Mouse (Mus musculus) heart, postnatal 0 days (tissue): ENCODE data around the gene C2cd2. TPM values are rescaled to one million over a fixed set of nuclear protein-coding genes. Genes with fewer than 3 reads are reported as not detected.
"Not testable (repeated sequence)": the region's sequence is repeated elsewhere in the genome, so short reads cannot be mapped to it uniquely, and the experiment has no call there.

Experiments used
- ATAC-seq: fragments of 200-750 bp; cut with Nextera tagmentation; 2 replicates; pipeline ENCODE4 v1.8.0; 2017; ENCODE audit warnings: low read depth, moderate number of reproducible peaks, moderate library complexity; ENCODE audit not compliant: insufficient read depth
- DNase-seq: peaks from one replicate; pipeline ENCODE4 v3.0.0-alpha.2; 2016; ENCODE audit warnings: low spot score
- H3K27ac ChIP-seq: fragments of 300-500 bp; sonication (generic); 2 replicates; pipeline ENCODE4 v1.5.1; 2014; ENCODE audit warnings: low read depth, mild to moderate bottlenecking
- H3K27me3 ChIP-seq: fragments of 300-500 bp; sonication (generic); 2 replicates; pipeline ENCODE4 v1.6.1; 2014; ENCODE audit warnings: low read length, mixed read lengths; ENCODE audit not compliant: control insufficient read depth, insufficient read depth
- H3K36me3 ChIP-seq: fragments of 300-500 bp; sonication (generic); replicated peaks from 2 replicates; pipeline ENCODE4 v1.6.1; 2014; ENCODE audit warnings: low read length, mixed read lengths; ENCODE audit not compliant: control insufficient read depth, insufficient read depth
- H3K4me1 ChIP-seq: fragments of 300-500 bp; sonication (generic); 2 replicates; pipeline ENCODE4 v1.6.1; 2014; ENCODE audit warnings: antibody characterized with exemption; ENCODE audit not compliant: control insufficient read depth, insufficient read depth
- H3K4me2 ChIP-seq: fragments of 300-500 bp; sonication (generic); 2 replicates; pipeline ENCODE4 v1.6.1; 2014; ENCODE audit warnings: low read depth, mild to moderate bottlenecking, low read length, moderate library complexity
- H3K4me3 ChIP-seq: fragments of 300-500 bp; sonication (generic); 2 replicates; pipeline ENCODE4 v1.5.1; 2014; ENCODE audit warnings: low read depth, low read length
- H3K9ac ChIP-seq: fragments of 300-500 bp; sonication (generic); replicated peaks from 2 replicates; pipeline ENCODE4 v1.6.1; 2014; ENCODE audit warnings: low read depth, low read length, mixed read lengths
- H3K9me3 ChIP-seq: fragments of 300-500 bp; sonication (generic); replicated peaks from 2 replicates; pipeline ENCODE4 v1.6.1; 2016; ENCODE audit warnings: low read length; ENCODE audit not compliant: control insufficient read depth
- CTCF ChIP-seq: IDR thresholded peaks from 2 replicates; pipeline ENCODE4 v1.5.1; 2016; ENCODE audit warnings: antibody characterized with exemption, control low read depth, low read depth
- EP300 ChIP-seq: IDR thresholded peaks from 2 replicates; pipeline ENCODE4 v1.6.1; 2016; ENCODE audit warnings: antibody characterized with exemption, low read depth
- WGBS: fragments of 180-500 bp; shearing (Covaris S2); extraction: QIAGEN DNeasy Blood & Tissue Kit; methylation state at CpG from one replicate; pipeline ENCODE4 v1.1.7; 2014; 5-methylcytosine and 5-hydroxymethylcytosine counted together
- polyA plus RNA-seq: library from polyadenylated mRNA; unstranded; fragments of >200 nt; fragmentation: Nextera tagmentation; extraction: Ambion mirVana; gene quantifications from 2 replicates; pipeline ENCODE4 v1.2.1, GENCODE M21; 2015
- total RNA-seq: library from RNA; depleted of rRNA; stranded (reverse); fragments of >200 nt; gene quantifications from 2 replicates; pipeline ENCODE4 v1.2.3, GENCODE M21; 2014; ENCODE audit warnings: low replicate concordance

Gene C2cd2
- total and polyA plus RNA-seq, 2 experiments from 2014 or later, result 9.2 to 12.7 TPM

- H3K27ac ChIP-seq, result no peak overlapping the region
- peaks cover 4% of the 10 kb centered on the region; the same call in 1 of the 2 replicates for H3K27me3 ChIP-seq
- no peaks in the 10 kb centered on the region for H3K9me3 ChIP-seq
- H3K4me2 ChIP-seq, result no peak overlapping the region
- 72% methylated on average over 2 of the region's 2 CpGs for WGBS
- H3K9ac ChIP-seq, result no peak overlapping the region
- TF ChIP-seq EP300, result no peak
- no peak for TF ChIP-seq CTCF
- peaks cover 44% of the 10 kb centered on the region for H3K36me3 ChIP-seq
- no peak overlapping the region for H3K4me3 ChIP-seq
- DNase-seq, result no peak
- H3K4me1 ChIP-seq, result peaks cover 19% of the 10 kb centered on the region
- no peak for ATAC-seq
Measured at GRCm38 (mm10) chr16:97953300-97953699, 9.1 kb downstream of the C2cd2 start.

- no peak overlapping the region for H3K4me2 ChIP-seq
- no peaks in the 10 kb centered on the region for H3K9me3 ChIP-seq
- H3K9ac ChIP-seq, result no peak overlapping the region
- no peak for DNase-seq
- 62% methylated on average over 9 of the region's 9 CpGs for WGBS
- no peak overlapping the region for H3K4me3 ChIP-seq
- H3K27me3 ChIP-seq, result peaks cover 4% of the 10 kb centered on the region; the same call in 1 of the 2 replicates
- peaks cover 14% of the 10 kb centered on the region for H3K4me1 ChIP-seq
- no peak for TF ChIP-seq CTCF
- no peak for TF ChIP-seq EP300
- no peak for ATAC-seq
- H3K36me3 ChIP-seq, result peaks cover 44% of the 10 kb centered on the region
- H3K27ac ChIP-seq, result no peak overlapping the region
Measured at GRCm38 (mm10) chr16:97952801-97953200, 9.6 kb downstream of the C2cd2 start.

GRCm38 (mm10) chr16:97952371-97952770 is 10.0 kb downstream of the C2cd2 start:
- peaks cover 4% of the 10 kb centered on the region; the same call in 1 of the 2 replicates for H3K27me3 ChIP-seq
- peaks cover 13% of the 10 kb centered on the region for H3K4me1 ChIP-seq
- ATAC-seq, result no peak
- no peak overlapping the region for H3K9ac ChIP-seq
- H3K9me3 ChIP-seq, result no peaks in the 10 kb centered on the region
- no peak for DNase-seq
- H3K36me3 ChIP-seq, result peaks cover 44% of the 10 kb centered on the region
- WGBS, result 88% methylated on average over 4 of the region's 4 CpGs
- H3K4me2 ChIP-seq, result no peak overlapping the region
- H3K4me3 ChIP-seq, result no peak overlapping the region
- TF ChIP-seq EP300 (no peak), CTCF (no peak)
- H3K27ac ChIP-seq, result no peak overlapping the region

GRCm38 (mm10) chr16:97950061-97950460 is 12.3 kb downstream of the C2cd2 start:
- ATAC-seq (no peak), DNase-seq (no peak)
- Histone ChIP-seq H3K4me2 (no peak overlapping the region), H3K27me3 (peaks cover 4% of the 10 kb centered on the region; the same call in 1 of the 2 replicates), H3K4me3 (no peak overlapping the region), H3K9me3 (no peaks in the 10 kb centered on the region), H3K4me1 (0 out of 2 replicates have a peak, but pooled peaks cover 2% of the 10 kb centered on the region), H3K36me3 (peaks cover 40% of the 10 kb centered on the region), H3K9ac (no peak overlapping the region), H3K27ac (no peak overlapping the region)
- WGBS, result 89% methylated on average over 8 of the region's 8 CpGs
- no peak for TF ChIP-seq EP300
- TF ChIP-seq CTCF, result no peak

GRCm38 (mm10) chr16:97948836-97949235 is 13.6 kb downstream of the C2cd2 start:
- ATAC-seq (no peak), DNase-seq (no peak)
- Histone ChIP-seq H3K9me3 (no peaks in the 10 kb centered on the region), H3K27ac (no peak overlapping the region), H3K4me1 (0 out of 2 replicates have a peak, but pooled peaks cover 2% of the 10 kb centered on the region), H3K9ac (no peak overlapping the region), H3K4me2 (no peak overlapping the region), H3K27me3 (peaks cover 4% of the 10 kb centered on the region; the same call in 1 of the 2 replicates), H3K36me3 (peaks cover 43% of the 10 kb centered on the region), H3K4me3 (no peak overlapping the region)
- no peak for TF ChIP-seq EP300
- no peak for TF ChIP-seq CTCF
- WGBS, result 28% methylated on average over 4 of the region's 4 CpGs

GRCm38 (mm10) chr16:97946993-97947392 is 15.4 kb downstream of the C2cd2 start:
- H3K27me3 ChIP-seq, H3K4me1 ChIP-seq, H3K9ac ChIP-seq, H3K4me2 ChIP-seq, H3K4me3 ChIP-seq, ATAC-seq, DNase-seq, H3K9me3 ChIP-seq, H3K27ac ChIP-seq: not testable (repeated sequence)
- 67% methylated on average over 2 of the region's 2 CpGs for WGBS
- H3K36me3 ChIP-seq, result peaks cover 34% of the 10 kb centered on the region
